Mouse (Mus musculus) midbrain, embryonic 14.5 days (tissue): ENCODE results near the gene Top1. TPM values are rescaled to one million over a fixed set of nuclear protein-coding genes. Genes with fewer than 3 reads are reported as not detected.

Source experiments
- ATAC-seq: fragments of 200-750 bp; cut with Nextera tagmentation; 2 replicates; pipeline ENCODE4 v1.8.0; 2017; ENCODE audit warnings: moderate number of reproducible peaks, moderate library complexity; ENCODE audit not compliant: low FRiP score, low TSS enrichment
- DNase-seq: peaks from one replicate; pipeline ENCODE4 v3.0.0-alpha.2; 2015
- H3K27ac ChIP-seq: fragments of 300-500 bp; sonication (generic); replicated peaks from 2 replicates; pipeline ENCODE4 v1.5.1; 2014; ENCODE audit warnings: mild to moderate bottlenecking, low read depth, low read length, moderate library complexity
- H3K27me3 ChIP-seq: fragments of 300-500 bp; sonication (generic); 2 replicates; pipeline ENCODE4 v1.6.1; 2014; ENCODE audit warnings: low read length, control low read depth, mixed read lengths; ENCODE audit not compliant: control insufficient read depth, insufficient read depth
- H3K36me3 ChIP-seq: fragments of 300-500 bp; sonication (generic); 2 replicates; pipeline ENCODE4 v1.6.1; 2014; ENCODE audit warnings: low read length, control low read depth; ENCODE audit not compliant: control insufficient read depth, insufficient read depth
- H3K4me1 ChIP-seq: fragments of 300-500 bp; sonication (generic); 2 replicates; pipeline ENCODE4 v1.6.1; 2014; ENCODE audit warnings: mild to moderate bottlenecking, antibody characterized with exemption, low read length, control low read depth; ENCODE audit not compliant: control insufficient read depth, insufficient read depth
- H3K4me2 ChIP-seq: fragments of 300-500 bp; sonication (generic); 2 replicates; pipeline ENCODE4 v1.6.1; 2014; ENCODE audit warnings: mild to moderate bottlenecking, low read length, moderate library complexity
- H3K4me3 ChIP-seq: fragments of 300-500 bp; sonication (generic); replicated peaks from 2 replicates; pipeline ENCODE4 v1.5.1; 2014; ENCODE audit warnings: low read depth, low read length
- H3K9ac ChIP-seq: fragments of 300-500 bp; sonication (generic); replicated peaks from 2 replicates; pipeline ENCODE4 v1.6.1; 2014; ENCODE audit warnings: mild to moderate bottlenecking, low read length, moderate library complexity
- H3K9me3 ChIP-seq: fragments of 300-500 bp; sonication (generic); 2 replicates; pipeline ENCODE4 v1.6.1; 2016; ENCODE audit warnings: low read length, control low read depth, mixed read lengths; ENCODE audit not compliant: control insufficient read depth
- WGBS: fragments of 180-500 bp; shearing (Covaris S2); extraction: QIAGEN DNeasy Blood & Tissue Kit; methylation state at CpG from one replicate; pipeline ENCODE4 v1.1.7; 2014; 5-methylcytosine and 5-hydroxymethylcytosine counted together
- polyA plus RNA-seq: library from polyadenylated mRNA; unstranded; fragments of >200 nt; fragmentation: Nextera tagmentation; extraction: Ambion mirVana; gene quantifications from 2 replicates; pipeline ENCODE4 v1.2.1, GENCODE M21; 2014

The Top1 gene
- polyA plus RNA-seq, 1 experiment from 2014 or later = 83.2 TPM

- ATAC-seq (peak; percentile 95), DNase-seq (peak; percentile 98)
- H3K27ac ChIP-seq = peak within 1 kb of the TSS; percentile 99
- no peaks in the 10 kb centered on the region for H3K27me3 ChIP-seq
- peaks cover 21% of the 10 kb centered on the region for H3K36me3 ChIP-seq
- H3K9ac ChIP-seq = peak within 1 kb of the TSS; percentile 100
- H3K4me2 ChIP-seq = peak within 1 kb of the TSS; percentile 75
- H3K4me1 ChIP-seq = peaks cover 39% of the 10 kb centered on the region
- H3K9me3 ChIP-seq = no peaks in the 10 kb centered on the region
- under 1% methylated on average over 74 of the region's 99 CpGs for WGBS
- peak within 1 kb of the TSS; percentile 89 for H3K4me3 ChIP-seq
Measured at GRCm38 (mm10) chr2:160731117-160731838, 85.6 kb downstream of the Top1 start, which contains the start of gene Plcg1. TSS of gene Plcg1 (plus strand) at chr2:160731300.

DNA sequence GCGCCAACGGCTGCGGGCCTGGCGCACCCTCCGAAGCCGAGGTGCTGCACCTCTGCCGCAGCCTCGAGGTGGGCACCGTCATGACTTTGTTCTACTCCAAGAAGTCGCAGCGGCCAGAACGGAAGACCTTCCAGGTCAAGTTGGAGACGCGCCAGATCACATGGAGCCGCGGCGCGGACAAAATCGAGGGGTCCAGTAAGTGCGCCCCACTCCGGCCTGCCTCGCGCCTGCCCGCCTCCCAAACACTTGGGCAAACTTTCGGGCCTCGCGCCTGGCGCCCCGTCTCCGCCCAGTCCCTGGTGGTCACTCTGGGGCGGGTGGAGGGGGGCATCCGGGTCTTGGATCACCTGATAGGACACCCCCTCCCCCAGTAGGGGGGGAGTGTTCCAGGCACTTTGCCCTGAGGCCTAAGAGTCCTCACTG, 86.2 kb downstream of the Top1 start:
- 0% methylated on average over 32 of the region's 32 CpGs for WGBS
- no peak for DNase-seq
- Histone ChIP-seq H3K4me1 (peaks cover 39% of the 10 kb centered on the region), H3K4me3 (peak overlapping the region; percentile 89), H3K27ac (peak overlapping the region; percentile 99), H3K27me3 (no peaks in the 10 kb centered on the region), H3K9me3 (no peaks in the 10 kb centered on the region), H3K9ac (peak overlapping the region; percentile 100), H3K36me3 (peaks cover 22% of the 10 kb centered on the region), H3K4me2 (peak overlapping the region; percentile 75)
- ATAC-seq = peak; percentile 10

DNA sequence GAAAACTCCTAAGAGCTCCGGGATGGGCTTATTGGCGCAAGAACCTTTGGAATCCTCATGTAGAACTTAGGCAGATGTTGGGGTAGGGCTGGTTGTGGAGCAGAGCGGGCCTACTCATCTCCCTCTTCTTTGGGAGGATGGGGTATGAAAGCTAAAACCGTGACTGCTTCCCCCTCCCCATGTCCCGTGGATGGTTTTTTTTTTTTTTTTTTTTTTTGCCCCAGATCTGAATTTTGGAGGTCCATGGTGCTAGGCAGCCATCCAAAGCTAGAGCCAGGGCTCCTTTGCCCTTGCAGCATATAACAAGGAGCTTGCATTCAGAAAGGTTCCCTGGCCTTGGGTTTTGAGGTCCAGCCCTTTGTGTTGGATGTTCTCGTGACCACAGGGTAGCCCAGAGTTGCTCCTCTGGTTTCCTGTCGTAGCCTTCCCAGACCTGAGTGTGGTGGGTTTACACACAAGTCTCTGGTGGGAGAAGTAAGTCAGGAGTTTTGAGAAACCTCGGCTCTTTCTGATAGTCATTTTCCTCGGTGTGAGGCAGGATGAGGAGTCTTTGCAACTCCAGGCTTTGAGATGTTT, 86.8 kb downstream of the Top1 start:
- no peak for DNase-seq

GRCm38 (mm10) chr2:160733131-160733531, 87.4 kb downstream of the Top1 start:
- 0 out of 2 replicates have a peak overlapping the region, but pooled peaks have one; percentile 2 for H3K27ac ChIP-seq
- 80% methylated on average over 7 of the region's 7 CpGs for WGBS
- ATAC-seq = no peak
- peak overlapping the region; percentile 89 for H3K4me3 ChIP-seq
- peak overlapping the region; percentile 100 for H3K9ac ChIP-seq
- H3K36me3 ChIP-seq = peaks cover 31% of the 10 kb centered on the region
- peaks cover 39% of the 10 kb centered on the region for H3K4me1 ChIP-seq
- no peak for DNase-seq
- H3K9me3 ChIP-seq = no peaks in the 10 kb centered on the region
- H3K4me2 ChIP-seq = peak overlapping the region; percentile 75
- no peaks in the 10 kb centered on the region for H3K27me3 ChIP-seq

More for the DNA sequence above, 86.8 kb downstream of the Top1 start:
- Histone ChIP-seq H3K4me3 (peak overlapping the region; percentile 89), H3K4me1 (peaks cover 39% of the 10 kb centered on the region), H3K27ac (0 out of 2 replicates have a peak overlapping the region, but pooled peaks have one; percentile 2), H3K4me2 (peak overlapping the region; percentile 75), H3K9me3 (no peaks in the 10 kb centered on the region), H3K36me3 (peaks cover 28% of the 10 kb centered on the region), H3K9ac (peak overlapping the region; percentile 100), H3K27me3 (no peaks in the 10 kb centered on the region)
- 40% methylated on average over 9 of the region's 9 CpGs for WGBS
- ATAC-seq = no peak

GRCm38 (mm10) chr2:160734331-160734730, 88.6 kb downstream of the Top1 start:
- Histone ChIP-seq H3K9ac (no peak overlapping the region), H3K27ac (no peak overlapping the region), H3K4me1 (peaks cover 39% of the 10 kb centered on the region), H3K4me2 (peak overlapping the region; percentile 75), H3K4me3 (no peak overlapping the region), H3K9me3 (no peaks in the 10 kb centered on the region), H3K36me3 (peaks cover 42% of the 10 kb centered on the region), H3K27me3 (no peaks in the 10 kb centered on the region)
- no peak for DNase-seq
- no peak for ATAC-seq
- WGBS = 92% methylated on average over 3 of the region's 3 CpGs

- Histone ChIP-seq H3K4me3 (no peak overlapping the region), H3K36me3 (peaks cover 46% of the 10 kb centered on the region), H3K4me2 (no peak overlapping the region), H3K9ac (no peak overlapping the region), H3K9me3 (no peaks in the 10 kb centered on the region), H3K27me3 (no peaks in the 10 kb centered on the region), H3K4me1 (peaks cover 45% of the 10 kb centered on the region), H3K27ac (no peak overlapping the region)
- ATAC-seq = no peak
- 89% methylated on average over 5 of the region's 5 CpGs for WGBS
- no peak for DNase-seq
Measured at GRCm38 (mm10) chr2:160735706-160736310, 90.1 kb downstream of the Top1 start.

DNA sequence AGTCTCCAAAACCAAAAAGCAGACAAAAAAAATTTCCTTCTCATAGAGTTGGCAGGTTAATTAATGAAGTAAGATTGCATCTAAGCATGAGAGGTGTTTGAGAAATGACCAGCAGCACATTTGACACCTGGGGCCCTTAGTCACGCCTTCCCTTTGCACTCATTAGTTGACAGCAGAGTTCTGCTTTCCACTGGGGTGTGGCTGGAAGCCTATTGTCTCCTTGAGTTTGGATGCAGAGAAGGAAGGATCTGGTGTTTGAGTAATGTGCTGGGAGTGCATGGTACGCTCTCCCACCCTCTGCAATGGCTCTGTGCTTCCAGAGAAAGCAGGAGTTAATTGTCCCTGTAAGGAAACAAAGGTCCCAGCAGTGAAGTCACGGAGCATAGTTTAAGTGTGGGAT, 90.8 kb downstream of the Top1 start:
- Histone ChIP-seq H3K36me3 (peaks cover 46% of the 10 kb centered on the region), H3K9me3 (no peaks in the 10 kb centered on the region), H3K4me1 (peaks cover 43% of the 10 kb centered on the region), H3K9ac (no peak overlapping the region), H3K27me3 (no peaks in the 10 kb centered on the region), H3K27ac (no peak overlapping the region), H3K4me2 (no peak overlapping the region), H3K4me3 (no peak overlapping the region)
- WGBS = 100% methylated on average over 3 of the region's 3 CpGs
- no peak for ATAC-seq
- no peak for DNase-seq

- H3K4me3 ChIP-seq = no peak overlapping the region
- no peaks in the 10 kb centered on the region for H3K9me3 ChIP-seq
- no peak overlapping the region for H3K27ac ChIP-seq
- no peak overlapping the region for H3K9ac ChIP-seq
- H3K27me3 ChIP-seq = no peaks in the 10 kb centered on the region
- WGBS = 81% methylated on average over 5 of the region's 5 CpGs
- no peak overlapping the region for H3K4me2 ChIP-seq
- no peak for ATAC-seq
- H3K36me3 ChIP-seq = peaks cover 46% of the 10 kb centered on the region
- peaks cover 30% of the 10 kb centered on the region for H3K4me1 ChIP-seq
- no peak for DNase-seq
Measured at GRCm38 (mm10) chr2:160738354-160738753, 92.7 kb downstream of the Top1 start.
